Mouse (Mus musculus): ENCODE measurements around the gene Zfp574. TPM values are rescaled to one million over a fixed set of nuclear protein-coding genes. Genes with fewer than 3 reads are reported as not detected.

Zfp574 gene
- polyA plus RNA-seq, 1 experiment from 2014 or later, result 33.5 TPM

- peaks cover 36% of the 10 kb centered on the region for H3K36me3 ChIP-seq (ENCODE audit: poor library complexity, severe bottlenecking)
- ATAC-seq, result no peak
- H3K27ac ChIP-seq, result no peak overlapping the region
- H3K27me3 ChIP-seq, result no peaks in the 10 kb centered on the region
- no peak overlapping the region for H3K4me3 ChIP-seq
- 70% methylated on average over 3 of the region's 3 CpGs for WGBS
- peaks cover 8% of the 10 kb centered on the region for H3K4me1 ChIP-seq
- H3K4me2 ChIP-seq, result no peak overlapping the region
- H3K9ac ChIP-seq, result no peak overlapping the region
- H3K9me3 ChIP-seq (replicated peaks), result no peaks in the 10 kb centered on the region
These were observed 25.8 kb downstream of the Zfp574 start for GRCm38 (mm10) chr7:25098169-25098568.

GRCm38 (mm10) chr7:25099581-25099980 is 27.2 kb downstream of the Zfp574 start:
- H3K36me3 ChIP-seq (ENCODE audit: poor library complexity, severe bottlenecking), result peaks cover 33% of the 10 kb centered on the region; the same call in 1 of the 2 replicates
- no peaks in the 10 kb centered on the region for H3K4me1 ChIP-seq
- H3K27me3 ChIP-seq, result no peaks in the 10 kb centered on the region
- no peak overlapping the region for H3K4me3 ChIP-seq
- no peak for ATAC-seq
- H3K9me3 ChIP-seq (replicated peaks), result no peaks in the 10 kb centered on the region
- no peak overlapping the region for H3K27ac ChIP-seq
- no peak overlapping the region for H3K4me2 ChIP-seq
- no peak overlapping the region for H3K9ac ChIP-seq
- 50% methylated on average over 4 of the region's 4 CpGs for WGBS

DNA sequence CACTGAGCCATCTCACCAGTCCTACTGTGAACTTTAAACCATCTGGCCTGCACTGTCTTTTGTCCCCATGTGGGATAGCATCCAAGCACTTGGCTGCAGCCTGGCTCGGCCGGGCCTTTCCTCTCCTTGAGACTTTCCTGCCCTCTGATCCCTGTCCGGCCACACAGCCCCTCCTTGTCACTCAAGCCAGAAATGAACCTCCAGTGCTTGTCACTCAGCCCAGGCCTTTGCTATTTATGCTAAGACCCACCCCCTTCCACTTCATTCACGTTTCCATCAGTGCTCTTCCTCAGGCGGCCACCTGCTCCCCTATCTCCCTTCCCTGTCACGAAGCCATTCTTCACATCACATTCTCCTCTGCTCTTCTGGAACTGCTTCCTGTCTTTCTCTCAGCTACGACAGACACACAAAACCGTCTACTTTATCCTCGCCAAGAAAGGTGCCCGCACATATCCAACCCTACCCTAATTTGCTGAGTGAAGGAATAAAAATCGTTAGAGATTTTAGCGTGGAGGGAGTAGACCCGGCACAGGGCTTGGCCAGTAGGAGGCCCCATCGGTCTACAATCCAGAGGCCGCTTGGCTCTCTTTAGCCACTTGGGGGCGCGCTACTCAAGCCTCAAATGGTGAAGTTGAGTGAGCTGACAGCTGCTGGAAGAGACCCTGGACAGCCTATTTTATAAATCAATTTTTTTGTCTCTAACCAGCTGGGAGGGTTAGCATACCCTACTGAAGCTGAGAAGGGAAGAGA is 33.2 kb downstream of the Zfp574 start:
- H3K9me3 ChIP-seq (replicated peaks), result no peaks in the 10 kb centered on the region
- no peaks in the 10 kb centered on the region for H3K27me3 ChIP-seq
- peak; percentile 55 for ATAC-seq
- no peak overlapping the region for H3K4me3 ChIP-seq
- no peak overlapping the region for H3K9ac ChIP-seq
- 19% methylated on average over 17 of the region's 17 CpGs for WGBS
- H3K27ac ChIP-seq, result peak overlapping the region; percentile 51; the same call in 1 of the 2 replicates
- no peaks in the 10 kb centered on the region for H3K36me3 ChIP-seq (ENCODE audit: poor library complexity, severe bottlenecking)
- H3K4me1 ChIP-seq, result no peaks in the 10 kb centered on the region
- no peak overlapping the region for H3K4me2 ChIP-seq

GRCm38 (mm10) chr7:25106790-25107502 is 34.6 kb downstream of the Zfp574 start:
- 52% methylated on average over 17 of the region's 17 CpGs for WGBS
- Histone ChIP-seq H3K36me3 (ENCODE audit: poor library complexity, severe bottlenecking) (no peaks in the 10 kb centered on the region), H3K27ac (no peak overlapping the region), H3K4me1 (no peaks in the 10 kb centered on the region), H3K4me2 (no peak overlapping the region), H3K9me3 (replicated peaks) (no peaks in the 10 kb centered on the region), H3K9ac (no peak overlapping the region), H3K4me3 (no peak overlapping the region), H3K27me3 (no peaks in the 10 kb centered on the region)
- no peak for ATAC-seq

DNA sequence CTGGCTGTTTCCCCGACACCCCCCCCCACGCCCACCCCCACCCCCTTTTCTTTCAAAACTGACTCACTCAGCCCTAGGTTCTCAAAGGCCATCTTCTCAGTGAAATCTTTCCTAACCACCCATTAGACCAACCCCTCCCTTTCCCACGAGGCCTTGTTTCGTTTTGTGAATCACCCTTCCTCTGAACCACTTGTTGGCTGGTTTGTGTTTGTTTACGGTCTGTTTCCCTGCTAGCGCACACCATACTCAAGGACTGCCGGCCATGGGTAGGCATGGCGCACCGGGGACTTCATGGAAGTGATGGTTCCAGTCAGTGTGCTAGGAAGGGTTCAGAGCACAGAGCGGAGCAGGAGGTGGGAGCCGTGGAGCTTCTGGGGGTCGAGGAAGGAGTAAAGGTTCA is 37.0 kb downstream of the Zfp574 start:
- 83% methylated on average over 12 of the region's 12 CpGs for WGBS
- Histone ChIP-seq H3K36me3 (ENCODE audit: poor library complexity, severe bottlenecking) (peaks cover 10% of the 10 kb centered on the region; the same call in 1 of the 2 replicates), H3K27ac (no peak overlapping the region), H3K4me2 (no peak overlapping the region), H3K9me3 (replicated peaks) (no peaks in the 10 kb centered on the region), H3K9ac (no peak overlapping the region), H3K4me1 (no peaks in the 10 kb centered on the region), H3K27me3 (no peaks in the 10 kb centered on the region), H3K4me3 (no peak overlapping the region)
- no peak for ATAC-seq

- Histone ChIP-seq H3K4me2 (no peak overlapping the region), H3K9me3 (replicated peaks) (no peaks in the 10 kb centered on the region), H3K36me3 (ENCODE audit: poor library complexity, severe bottlenecking) (peaks cover 20% of the 10 kb centered on the region), H3K27ac (no peak overlapping the region), H3K9ac (no peak overlapping the region), H3K4me1 (no peaks in the 10 kb centered on the region), H3K27me3 (no peaks in the 10 kb centered on the region), H3K4me3 (no peak overlapping the region)
- 85% methylated on average over 9 of the region's 9 CpGs for WGBS
- ATAC-seq, result no peak
These were observed 38.0 kb downstream of the Zfp574 start for GRCm38 (mm10) chr7:25110336-25110735.

DNA sequence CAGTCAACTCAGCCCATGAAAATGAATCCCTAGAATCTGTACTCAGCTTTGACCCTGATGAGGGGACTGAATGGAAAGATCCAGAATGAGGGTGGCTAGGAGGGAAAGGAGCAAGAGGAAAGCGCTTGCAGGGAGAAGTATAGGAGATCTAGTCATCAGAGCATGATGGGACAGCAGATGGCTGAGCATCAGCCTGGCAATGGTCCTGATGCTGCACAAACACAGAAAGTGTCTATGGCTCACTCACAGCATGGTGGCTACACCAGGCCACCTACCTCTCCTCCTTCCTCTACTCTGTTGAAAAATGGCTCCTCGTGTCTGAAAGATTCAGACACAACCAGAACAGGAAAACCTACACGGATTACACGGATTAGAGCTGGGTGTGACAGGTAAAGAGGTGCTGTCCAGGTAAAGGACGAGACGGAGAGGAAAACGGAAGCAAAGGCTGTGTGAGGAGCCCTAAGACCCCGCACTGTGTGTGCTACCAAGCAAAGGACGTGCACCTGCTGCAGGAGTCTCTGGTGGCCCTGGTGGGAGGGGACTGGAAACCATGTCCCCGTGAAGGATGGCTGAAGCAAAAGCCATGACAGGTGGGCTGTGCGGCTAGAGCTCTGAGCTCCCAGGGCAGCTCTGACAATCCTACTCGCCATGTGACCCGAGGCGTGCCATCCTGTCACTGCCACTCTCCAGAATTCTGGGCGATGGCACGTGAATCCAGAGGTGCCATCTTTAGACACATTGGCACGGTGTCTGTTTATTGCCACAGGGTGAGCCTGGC is 40.0 kb downstream of the Zfp574 start:
- WGBS, result 86% methylated on average over 17 of the region's 17 CpGs
- Histone ChIP-seq H3K4me3 (no peak overlapping the region), H3K4me2 (no peak overlapping the region), H3K27ac (no peak overlapping the region), H3K4me1 (no peaks in the 10 kb centered on the region), H3K27me3 (no peaks in the 10 kb centered on the region), H3K36me3 (ENCODE audit: poor library complexity, severe bottlenecking) (peaks cover 22% of the 10 kb centered on the region), H3K9me3 (replicated peaks) (no peaks in the 10 kb centered on the region), H3K9ac (no peak overlapping the region)
- ATAC-seq, result no peak

GRCm38 (mm10) chr7:25112956-25113603 is 40.7 kb downstream of the Zfp574 start:
- no peak for ATAC-seq
- Histone ChIP-seq H3K4me3 (no peak overlapping the region), H3K27ac (no peak overlapping the region), H3K4me2 (no peak overlapping the region), H3K36me3 (ENCODE audit: poor library complexity, severe bottlenecking) (peaks cover 22% of the 10 kb centered on the region), H3K9me3 (replicated peaks) (no peaks in the 10 kb centered on the region), H3K27me3 (no peaks in the 10 kb centered on the region), H3K4me1 (no peaks in the 10 kb centered on the region), H3K9ac (no peak overlapping the region)
- WGBS, result 92% methylated on average over 16 of the region's 16 CpGs

- Histone ChIP-seq H3K4me3 (no peak overlapping the region), H3K4me2 (no peak overlapping the region), H3K36me3 (ENCODE audit: poor library complexity, severe bottlenecking) (peaks cover 4% of the 10 kb centered on the region), H3K4me1 (no peaks in the 10 kb centered on the region), H3K9me3 (replicated peaks) (no peaks in the 10 kb centered on the region), H3K9ac (no peak overlapping the region), H3K27me3 (no peaks in the 10 kb centered on the region), H3K27ac (no peak overlapping the region)
- 77% methylated on average over 13 of the region's 25 CpGs for WGBS
- no peak for ATAC-seq
These were observed 47.9 kb downstream of the Zfp574 start for GRCm38 (mm10) chr7:25120061-25120834.

DNA sequence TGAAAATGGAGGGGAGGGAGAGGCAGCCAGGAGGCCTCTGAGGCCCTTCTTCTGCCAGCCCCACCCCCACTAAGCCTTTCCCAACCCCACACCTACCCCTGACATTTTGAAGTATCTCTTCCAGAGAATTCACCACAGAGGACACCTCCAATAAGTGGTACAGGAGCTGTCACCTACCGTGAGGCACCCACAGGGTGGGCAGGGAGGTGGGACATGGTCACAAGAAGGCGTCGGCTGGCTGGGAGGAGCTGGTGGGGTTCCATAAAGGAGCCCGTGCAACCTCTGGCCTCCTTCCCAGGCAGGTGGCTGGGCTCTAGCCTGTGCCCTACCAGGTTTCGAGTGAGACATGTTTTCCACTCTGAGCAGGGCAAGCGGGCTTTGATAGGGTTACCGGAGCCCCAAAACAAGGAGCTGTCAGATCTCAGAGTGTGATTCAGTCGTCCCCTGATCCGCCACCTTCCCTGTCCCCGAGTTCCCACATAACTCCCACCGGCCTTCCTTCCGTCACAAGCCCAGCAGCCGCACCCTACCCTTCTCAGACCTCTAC is 48.9 kb downstream of the Zfp574 start:
- Histone ChIP-seq H3K27me3 (no peaks in the 10 kb centered on the region), H3K9me3 (replicated peaks) (no peaks in the 10 kb centered on the region), H3K36me3 (ENCODE audit: poor library complexity, severe bottlenecking) (no peaks in the 10 kb centered on the region), H3K4me2 (no peak overlapping the region), H3K27ac (no peak overlapping the region), H3K4me3 (no peak overlapping the region), H3K4me1 (no peaks in the 10 kb centered on the region), H3K9ac (no peak overlapping the region)
- WGBS, result 68% methylated on average over 13 of the region's 13 CpGs
- no peak for ATAC-seq

GRCm38 (mm10) chr7:25125716-25126281 is 53.4 kb downstream of the Zfp574 start:
- Histone ChIP-seq H3K27me3 (no peaks in the 10 kb centered on the region), H3K36me3 (ENCODE audit: poor library complexity, severe bottlenecking) (no peaks in the 10 kb centered on the region), H3K4me3 (no peak overlapping the region), H3K4me2 (no peak overlapping the region), H3K9me3 (replicated peaks) (no peaks in the 10 kb centered on the region), H3K27ac (no peak overlapping the region), H3K9ac (no peak overlapping the region), H3K4me1 (no peaks in the 10 kb centered on the region)
- WGBS, result 84% methylated on average over 10 of the region's 10 CpGs
- ATAC-seq, result no peak
